Mouse (Mus musculus) MEL (cell line): ENCODE data around the gene Peli2. TPM values are rescaled to one million over a fixed set of nuclear protein-coding genes. Genes with fewer than 3 reads are reported as not detected.

ENCODE experiments used
- DNase-seq: peaks from one replicate; pipeline ENCODE4 v3.0.0; 2011; ENCODE audit warnings: low read depth, low spot score
- H3K27ac ChIP-seq: 2 replicates; pipeline ENCODE4 v1.5.1; 2012; ENCODE audit warnings: low read depth, mild to moderate bottlenecking, control low read depth, low read length, moderate library complexity; ENCODE audit not compliant: control insufficient read depth
- H3K27me3 ChIP-seq, 2 experiments: fragments of 150-350 bp in 1 of 2; sonication (generic) in 1 of 2; 2 replicates each; pipeline ENCODE4 v1.6.1; 2012; ENCODE audit warnings: low read length in 2 of 2, mild to moderate bottlenecking in 2 of 2, improper control_type of control experiment in 1 of 2, moderate library complexity in 1 of 2; ENCODE audit not compliant: insufficient read depth in 2 of 2, control insufficient read depth in 1 of 2
- H3K36me3 ChIP-seq, 2 experiments: 2 replicates each; pipeline ENCODE4 v1.6.1; 2012 to 2014; ENCODE audit warnings: low read length in 2 of 2, improper control_type of control experiment in 1 of 2, inconsistent platforms in 1 of 2, mild to moderate bottlenecking in 1 of 2; ENCODE audit not compliant: insufficient read depth in 2 of 2, control insufficient read depth in 1 of 2
- H3K4me1 ChIP-seq, 2 experiments: fragments of 150-350 bp in 1 of 2; sonication (generic) in 1 of 2; 2 replicates each; pipeline ENCODE4 v1.6.1; 2012; ENCODE audit warnings: low read length in 2 of 2, improper control_type of control experiment in 1 of 2, mild to moderate bottlenecking in 1 of 2; ENCODE audit not compliant: insufficient read depth in 2 of 2, control insufficient read depth in 1 of 2
- H3K4me3 ChIP-seq, 2 experiments: fragments of 150-350 bp in 1 of 2; sonication (generic) in 1 of 2; 2 replicates each; pipeline ENCODE4 v1.5.1; 2012; ENCODE audit warnings: low read depth in 2 of 2, low read length in 2 of 2, mild to moderate bottlenecking in 2 of 2, moderate library complexity in 2 of 2, control low read depth in 1 of 2, improper control_type of control experiment in 1 of 2; ENCODE audit not compliant: control insufficient read depth in 1 of 2, insufficient read depth in 1 of 2
- H3K79me2 ChIP-seq: 2 replicates; pipeline ENCODE4 v1.6.1; 2012; ENCODE audit warnings: mild to moderate bottlenecking, low read length, moderate library complexity; ENCODE audit not compliant: control insufficient read depth, poor library complexity, insufficient read depth
- H3K9ac ChIP-seq: 2 replicates; pipeline ENCODE4 v1.6.1; 2012; ENCODE audit warnings: low read depth, mild to moderate bottlenecking, control low read depth, low read length, moderate library complexity; ENCODE audit not compliant: control insufficient read depth, poor library complexity, severe bottlenecking
- H3K9me3 ChIP-seq: fragments of 150-350 bp; sonication (generic); replicated peaks from 2 replicates; pipeline ENCODE4 v1.6.1; 2012; ENCODE audit warnings: mild to moderate bottlenecking, low read length, improper control_type of control experiment, moderate library complexity; ENCODE audit not compliant: insufficient read depth
- BHLHE40 ChIP-seq: IDR thresholded peaks from 2 replicates; pipeline ENCODE4 v1.6.1; 2012; ENCODE audit warnings: low read depth, mild to moderate bottlenecking, inconsistent platforms, low read length, improper control_type of control experiment, borderline replicate concordance
- CHD1 ChIP-seq: IDR thresholded peaks from 2 replicates; pipeline ENCODE4 v1.6.1; 2012; ENCODE audit warnings: low read depth, mild to moderate bottlenecking, inconsistent platforms, low read length, improper control_type of control experiment
- ELF1 ChIP-seq: IDR thresholded peaks from 2 replicates; pipeline ENCODE4 v1.6.1; 2014; ENCODE audit warnings: low read depth, mild to moderate bottlenecking, inconsistent platforms, low read length, improper control_type of control experiment, moderate library complexity
- EP300 ChIP-seq, 2 experiments: IDR thresholded peaks; 2 replicates each; pipeline ENCODE4 v1.6.1; 2011; ENCODE audit warnings: improper control_type of control experiment in 2 of 2, low read length in 2 of 2, low read depth in 1 of 2, mild to moderate bottlenecking in 1 of 2
- ETS1 ChIP-seq: IDR thresholded peaks from 2 replicates; pipeline ENCODE4 v1.6.1; 2012; ENCODE audit warnings: low read depth, mild to moderate bottlenecking, inconsistent platforms, low read length, improper control_type of control experiment, moderate library complexity
- GATA1 ChIP-seq: IDR thresholded peaks from 2 replicates; pipeline ENCODE4 v1.6.1; 2011; ENCODE audit warnings: low read depth, low read length, improper control_type of control experiment
- HCFC1 ChIP-seq: IDR thresholded peaks from 2 replicates; pipeline ENCODE4 v1.6.1; 2012; ENCODE audit warnings: low read depth, mild to moderate bottlenecking, inconsistent platforms, low read length, improper control_type of control experiment, moderate library complexity
- KAT2A ChIP-seq: conservative IDR thresholded peaks from 2 replicates; pipeline ENCODE4 v1.6.1; 2012; ENCODE audit warnings: low read depth, low read length, improper control_type of control experiment, inconsistent platforms
- MAFK ChIP-seq: IDR thresholded peaks from 2 replicates; pipeline ENCODE4 v1.6.1; 2011; ENCODE audit warnings: low read depth, mild to moderate bottlenecking, low read length, improper control_type of control experiment, borderline replicate concordance
- MXI1 ChIP-seq: IDR thresholded peaks from 2 replicates; pipeline ENCODE4 v1.6.1; 2011; ENCODE audit warnings: mild to moderate bottlenecking, low read depth, low read length, improper control_type of control experiment
- MYB ChIP-seq: IDR thresholded peaks from 2 replicates; pipeline ENCODE4 v1.6.1; 2011; ENCODE audit warnings: mild to moderate bottlenecking, low read depth, low read length, improper control_type of control experiment
- MYC ChIP-seq: IDR thresholded peaks from 2 replicates; pipeline ENCODE4 v1.6.1; 2011; ENCODE audit warnings: low read depth, mild to moderate bottlenecking, low read length, improper control_type of control experiment, moderate library complexity
- NELFE ChIP-seq: IDR thresholded peaks from 2 replicates; pipeline ENCODE4 v1.6.1; 2011; ENCODE audit warnings: low read depth, low read length, improper control_type of control experiment
- POLR2A ChIP-seq, 2 experiments: IDR thresholded peaks; 2 replicates each; pipeline ENCODE4 v1.6.1; 2011 to 2012; ENCODE audit warnings: low read length in 2 of 2, mild to moderate bottlenecking in 2 of 2, control low read depth in 1 of 2, improper control_type of control experiment in 1 of 2, low read depth in 1 of 2, moderate library complexity in 1 of 2; ENCODE audit not compliant: control insufficient read depth in 1 of 2, insufficient read depth in 1 of 2, poor library complexity in 1 of 2
- RAD21 ChIP-seq: IDR thresholded peaks from 2 replicates; pipeline ENCODE4 v1.6.1; 2011; ENCODE audit warnings: mild to moderate bottlenecking, low read depth, low read length, improper control_type of control experiment
- SIN3A ChIP-seq: IDR thresholded peaks from 2 replicates; pipeline ENCODE4 v1.6.1; 2012; ENCODE audit warnings: low read length, improper control_type of control experiment, inconsistent platforms
- TBP ChIP-seq: IDR thresholded peaks from 2 replicates; pipeline ENCODE4 v1.8.0; 2011; ENCODE audit warnings: low read depth, low read length, improper control_type of control experiment
- UBTF ChIP-seq: IDR thresholded peaks from 2 replicates; pipeline ENCODE4 v1.6.1; 2012; ENCODE audit warnings: low read depth, mild to moderate bottlenecking, inconsistent platforms, low read length, improper control_type of control experiment, moderate library complexity, borderline replicate concordance; ENCODE audit not compliant: insufficient read depth
- USF1 ChIP-seq: IDR thresholded peaks from 2 replicates; pipeline ENCODE4 v1.6.1; 2014; ENCODE audit warnings: low read depth, mild to moderate bottlenecking, inconsistent platforms, low read length, improper control_type of control experiment, moderate library complexity
- USF2 ChIP-seq, 2 experiments: IDR thresholded peaks; 2 replicates each; pipeline ENCODE4 v1.6.1; 2011 to 2012; ENCODE audit warnings: improper control_type of control experiment in 2 of 2, low read length in 2 of 2, borderline replicate concordance in 1 of 2, inconsistent platforms in 1 of 2, low read depth in 1 of 2, mild to moderate bottlenecking in 1 of 2; ENCODE audit not compliant: insufficient read depth in 1 of 2
- ZKSCAN1 ChIP-seq: IDR thresholded peaks from 2 replicates; pipeline ENCODE4 v1.6.1; 2012; ENCODE audit warnings: low read depth, mild to moderate bottlenecking, inconsistent platforms, low read length, improper control_type of control experiment, moderate library complexity
- ZMIZ1 ChIP-seq: IDR thresholded peaks from 2 replicates; pipeline ENCODE4 v1.6.1; 2012; ENCODE audit warnings: low read depth, mild to moderate bottlenecking, inconsistent platforms, low read length, improper control_type of control experiment, moderate library complexity
- ZNF384 ChIP-seq: IDR thresholded peaks from 2 replicates; pipeline ENCODE4 v1.6.1; 2012; ENCODE audit warnings: low read depth, mild to moderate bottlenecking, inconsistent platforms, low read length, improper control_type of control experiment
- polyA plus RNA-seq, 2 experiments: library from polyadenylated mRNA; stranded (reverse) in 1 of 2; unstranded in 1 of 2; fragments of >175 nt in 1 of 2; fragments of >200 nt in 1 of 2; gene quantifications; 2 replicates each; pipeline versions ENCODE4 v1.2.1 to v1.2.4; 2012; ENCODE audit warnings: low replicate concordance in 2 of 2, low read depth in 1 of 2; ENCODE audit not compliant: insufficient read length in 2 of 2, insufficient read depth in 1 of 2, missing spikeins in 1 of 2
- total RNA-seq: library from RNA; depleted of rRNA; stranded (reverse); fragments of 300-350 nt; gene quantifications from 2 replicates; pipeline ENCODE4 v1.2.3, GENCODE M21; 2012

Peli2 gene
- total and polyA plus RNA-seq, 3 experiments = not detected

- H3K4me3 ChIP-seq = no peak overlapping the region
- H3K36me3 ChIP-seq = no peaks in the 10 kb centered on the region
- no peak overlapping the region for H3K27ac ChIP-seq
- H3K9me3 ChIP-seq = no peaks in the 10 kb centered on the region
- no peak overlapping the region for H3K9ac ChIP-seq
- no peaks in the 10 kb centered on the region for H3K79me2 ChIP-seq
- no peak for DNase-seq
- no peaks in the 10 kb centered on the region for H3K4me1 ChIP-seq
- TF ChIP-seq ZMIZ1 (no peak), BHLHE40 (no peak), EP300 (IDR thresholded peaks at IDR 0.05; ENCODE audit: low read depth in 1 of 2, low read length in 2 of 2) (no peak), UBTF (no peak), KAT2A (no peak)
- H3K27me3 ChIP-seq = no peaks in the 10 kb centered on the region
These were observed 28.7 kb downstream of the Peli2 start for GRCm38 (mm10) chr14:48149351-48149750.

GRCm38 (mm10) chr14:48150903-48151302 is 30.3 kb downstream of the Peli2 start:
- Histone ChIP-seq H3K9me3 (no peaks in the 10 kb centered on the region), H3K79me2 (no peaks in the 10 kb centered on the region), H3K9ac (no peak overlapping the region), H3K27ac (no peak overlapping the region), H3K27me3 (no peaks in the 10 kb centered on the region), H3K4me1 (no peaks in the 10 kb centered on the region), H3K4me3 (no peak overlapping the region), H3K36me3 (no peaks in the 10 kb centered on the region)
- no peak for DNase-seq
- TF ChIP-seq SIN3A (no peak), HCFC1 (no peak), USF1 (no peak), ZNF384 (no peak), USF2 (IDR thresholded peaks at IDR 0.05; ENCODE audit: borderline replicate concordance in 1 of 2, insufficient read depth in 1 of 2, low read depth in 1 of 2, low read length in 2 of 2) (no peak), POLR2A (IDR thresholded peaks at IDR 0.05; ENCODE audit: control insufficient read depth in 1 of 2, insufficient read depth in 1 of 2, low read depth in 1 of 2, low read length in 2 of 2, poor library complexity in 1 of 2) (no peak), GATA1 (no peak), NELFE (no peak), ELF1 (no peak), TBP (no peak), EP300 (IDR thresholded peaks at IDR 0.05; ENCODE audit: low read depth in 1 of 2, low read length in 2 of 2) (no peak), ETS1 (no peak), CHD1 (no peak), RAD21 (no peak), MAFK (no peak), ZKSCAN1 (no peak), MXI1 (no peak), MYC (no peak), MYB (no peak)
